Mouse (Mus musculus) left cerebral cortex, adult 9 months (tissue): ENCODE results near the gene Oasl2.
A peak's percentile ranks its signal among the peaks of the same experiment; 100 is the strongest.
"Not testable (repeated sequence)": the region's sequence is repeated elsewhere in the genome, so short reads cannot be mapped to it uniquely, and the experiment has no call there.

Experiments used
- DNase-seq, 2 experiments: peaks; one replicate each; pipeline ENCODE4 v3.0.0; 2022; ENCODE audit warnings: low spot score in 2 of 2

Gene Oasl2

GRCm38 (mm10) chr5:114896688-114897373 lies at the start of gene Oasl2:
TSS of gene Oasl2 (plus strand) at chr5:114896936.
- DNase-seq, result no peak

GRCm38 (mm10) chr5:114851565-114852236 lies 45.0 kb upstream of the Oasl2 start:
- DNase-seq, result no peak

GRCm38 (mm10) chr5:114853364-114853763 lies 43.4 kb upstream of the Oasl2 start, which contains the start of gene 4930519G04Rik:
TSS of gene 4930519G04Rik (plus strand) at chr5:114853664.
- not testable (repeated sequence) for DNase-seq

GRCm38 (mm10) chr5:114858582-114858981 lies 38.2 kb upstream of the Oasl2 start, which contains the start of gene Gm9936:
TSS of gene Gm9936 (minus strand) at chr5:114858682.
- DNase-seq, result no peak

- DNase-seq, result peak; percentile 11 to 80
Observed at GRCm38 (mm10) chr5:114859253-114859652, 37.5 kb upstream of the Oasl2 start.

GRCm38 (mm10) chr5:114861730-114862129 lies 35.0 kb upstream of the Oasl2 start:
- no peak for DNase-seq

GRCm38 (mm10) chr5:114864813-114865212 lies 31.9 kb upstream of the Oasl2 start:
- DNase-seq, result no peak

- DNase-seq, result no peak
Observed at GRCm38 (mm10) chr5:114865279-114865678, 31.5 kb upstream of the Oasl2 start.

- DNase-seq, result no peak
Observed at GRCm38 (mm10) chr5:114875858-114876257, 20.9 kb upstream of the Oasl2 start.

- no peak for DNase-seq
Observed at GRCm38 (mm10) chr5:114876331-114876730, 20.4 kb upstream of the Oasl2 start.

- DNase-seq, result no peak
Observed at GRCm38 (mm10) chr5:114877487-114877886, 19.2 kb upstream of the Oasl2 start.

- DNase-seq, result no peak
Observed at GRCm38 (mm10) chr5:114879399-114879798, 17.3 kb upstream of the Oasl2 start.

GRCm38 (mm10) chr5:114882319-114882718 lies 14.4 kb upstream of the Oasl2 start:
- DNase-seq, result not testable (repeated sequence)

- DNase-seq, result no peak
Observed at GRCm38 (mm10) chr5:114883022-114883421, 13.7 kb upstream of the Oasl2 start.

- no peak for DNase-seq
Observed at GRCm38 (mm10) chr5:114886801-114887200, 9.9 kb upstream of the Oasl2 start.

- no peak for DNase-seq
Observed at GRCm38 (mm10) chr5:114888995-114889394, 7.7 kb upstream of the Oasl2 start.

- no peak for DNase-seq
Observed at GRCm38 (mm10) chr5:114895542-114895941, 1.2 kb upstream of the Oasl2 start.

- DNase-seq, result no peak
Observed at GRCm38 (mm10) chr5:114897374-114897793, 648 bp downstream of the Oasl2 start.

GRCm38 (mm10) chr5:114898857-114899256 lies 2.1 kb downstream of the Oasl2 start:
- no peak for DNase-seq

- peak in 1 of 2 experiments; percentile 31 for DNase-seq
Observed at GRCm38 (mm10) chr5:114902413-114902812, 5.7 kb downstream of the Oasl2 start.

- no peak for DNase-seq
Observed at GRCm38 (mm10) chr5:114908598-114909305, 12.0 kb downstream of the Oasl2 start.

GRCm38 (mm10) chr5:114913686-114914085 lies 16.9 kb downstream of the Oasl2 start:
- DNase-seq, result no peak
